Mouse (Mus musculus) urinary bladder, postnatal 10 days (tissue): ENCODE data around the gene Fsip1.
"Not testable (repeated sequence)": the region's sequence is repeated elsewhere in the genome, so short reads cannot be mapped to it uniquely, and the experiment has no call there.

Experiments used
- DNase-seq: peaks from one replicate; pipeline ENCODE4 v3.0.0; 2022; ENCODE audit warnings: low spot score

Fsip1 gene

GRCm38 (mm10) chr2:118256621-118257053 is at the start of gene Fsip1:
Fsip1 (minus strand) TSS chr2:118256966.
- no peak for DNase-seq

GRCm38 (mm10) chr2:118306522-118306895 is 49.7 kb upstream of the Fsip1 start:
- DNase-seq, result no peak

GRCm38 (mm10) chr2:118305827-118306521 is 49.2 kb upstream of the Fsip1 start:
- DNase-seq, result no peak

- no peak for DNase-seq
Observed at GRCm38 (mm10) chr2:118303456-118303855, 46.7 kb upstream of the Fsip1 start.

GRCm38 (mm10) chr2:118301656-118302055 is 44.9 kb upstream of the Fsip1 start:
- no peak for DNase-seq

GRCm38 (mm10) chr2:118301041-118301545 is 44.3 kb upstream of the Fsip1 start:
- DNase-seq, result no peak

GRCm38 (mm10) chr2:118299981-118300380 is 43.2 kb upstream of the Fsip1 start:
- no peak for DNase-seq

GRCm38 (mm10) chr2:118298601-118299000 is 41.8 kb upstream of the Fsip1 start:
- no peak for DNase-seq

GRCm38 (mm10) chr2:118297966-118298365 is 41.2 kb upstream of the Fsip1 start:
- no peak for DNase-seq

- no peak for DNase-seq
Observed at GRCm38 (mm10) chr2:118295505-118295904, 38.7 kb upstream of the Fsip1 start.

- no peak for DNase-seq
Observed at GRCm38 (mm10) chr2:118293583-118293982, 36.8 kb upstream of the Fsip1 start.

GRCm38 (mm10) chr2:118289066-118289460 is 32.3 kb upstream of the Fsip1 start:
- not testable (repeated sequence) for DNase-seq

GRCm38 (mm10) chr2:118288326-118289065 is 31.7 kb upstream of the Fsip1 start:
- DNase-seq, result no peak

GRCm38 (mm10) chr2:118287678-118288077 is 30.9 kb upstream of the Fsip1 start:
- no peak for DNase-seq

- no peak for DNase-seq
Observed at GRCm38 (mm10) chr2:118282467-118282866, 25.7 kb upstream of the Fsip1 start.

- no peak for DNase-seq
Observed at GRCm38 (mm10) chr2:118278249-118278648, 21.5 kb upstream of the Fsip1 start.

GRCm38 (mm10) chr2:118271606-118272005 is 14.8 kb upstream of the Fsip1 start:
- DNase-seq, result no peak

- DNase-seq, result no peak
Observed at GRCm38 (mm10) chr2:118270213-118270612, 13.4 kb upstream of the Fsip1 start.

- no peak for DNase-seq
Observed at GRCm38 (mm10) chr2:118263914-118264201, 7.1 kb upstream of the Fsip1 start.

GRCm38 (mm10) chr2:118263151-118263913 is 6.6 kb upstream of the Fsip1 start:
- DNase-seq, result no peak

- DNase-seq, result no peak
Observed at GRCm38 (mm10) chr2:118262673-118263072, 5.9 kb upstream of the Fsip1 start.

- no peak for DNase-seq
Observed at GRCm38 (mm10) chr2:118259746-118260145, 3.0 kb upstream of the Fsip1 start.

GRCm38 (mm10) chr2:118257094-118257493 is 328 bp upstream of the Fsip1 start:
- DNase-seq, result no peak
